Mouse (Mus musculus) cerebellum, adult 2 months (tissue): ENCODE data around the gene Olfr1426. TPM values are rescaled to one million over a fixed set of nuclear protein-coding genes. Genes with fewer than 3 reads are reported as not detected.
"Not testable (repeated sequence)": the region's sequence is repeated elsewhere in the genome, so short reads cannot be mapped to it uniquely, and the experiment has no call there.

Experiments used
- DNase-seq, 2 experiments: peaks; one replicate each; pipeline ENCODE4 v3.0.0; 2021
- H3K27ac ChIP-seq: fragments of 200-500 bp; 2 replicates; pipeline ENCODE4 v1.5.1; 2012; ENCODE audit warnings: low read length, control low read depth, inconsistent platforms; ENCODE audit not compliant: insufficient read depth
- H3K27me3 ChIP-seq: fragments of 200-500 bp; 2 replicates; pipeline ENCODE4 v1.6.1; 2012; ENCODE audit warnings: inconsistent platforms, mild to moderate bottlenecking, low read length, moderate library complexity; ENCODE audit not compliant: control insufficient read depth, insufficient read depth
- H3K4me1 ChIP-seq: fragments of 200-500 bp; 2 replicates; pipeline ENCODE4 v1.6.1; 2011; ENCODE audit warnings: low read length; ENCODE audit not compliant: control insufficient read depth, insufficient read depth
- H3K4me3 ChIP-seq: fragments of 200-500 bp; replicated peaks from 2 replicates; pipeline ENCODE3; 2011; ENCODE audit warnings: mild to moderate bottlenecking, low read depth, low read length, control low read depth; ENCODE audit not compliant: insufficient read depth
- CTCF ChIP-seq: fragments of 200-500 bp; IDR thresholded peaks from 2 replicates; pipeline ENCODE4 v1.5.1; 2011; ENCODE audit warnings: low read depth, mild to moderate bottlenecking, control low read depth, low read length, moderate library complexity, borderline replicate concordance; ENCODE audit not compliant: insufficient read depth
- POLR2A ChIP-seq: fragments of 200-500 bp; IDR thresholded peaks from 2 replicates; pipeline ENCODE4 v1.6.1; 2011; ENCODE audit warnings: low read length, control low read depth, borderline replicate concordance; ENCODE audit not compliant: insufficient read depth
- WGBS: fragments of 180-500 bp; shearing (Covaris S2); methylation state at CpG from one replicate; pipeline ENCODE4 v1.1.7; 2018; 5-methylcytosine and 5-hydroxymethylcytosine counted together
- polyA plus RNA-seq: library from polyadenylated mRNA; depleted of rRNA; stranded (reverse); fragments of >200 nt; gene quantifications from 2 replicates; pipeline ENCODE4 v1.2.3, GENCODE M21; 2012; rRNA removed

The Olfr1426 gene
- polyA plus RNA-seq = not detected in 2 replicates

- no peak for TF ChIP-seq CTCF
- no peak for TF ChIP-seq POLR2A
- H3K4me3 ChIP-seq = no peak within 1 kb of the TSS
Observed at GRCm38 (mm10) chr19:12091913-12092312, at the start of gene Olfr1426. TSS of gene Olfr1426 (minus strand) at chr19:12092013.

GRCm38 (mm10) chr19:12134289-12134688, 42.5 kb upstream of the Olfr1426 start:
- TF ChIP-seq CTCF (no peak), POLR2A (no peak)
- whole genome bisulfite sequencing = 19% methylated on average over 2 of the region's 2 CpGs
- H3K27ac ChIP-seq = no peak overlapping the region
- DNase-seq = peak in 1 of 2 experiments; percentile 10
- no peaks in the 10 kb centered on the region for H3K27me3 ChIP-seq
- H3K4me1 ChIP-seq = no peaks in the 10 kb centered on the region
- no peak overlapping the region for H3K4me3 ChIP-seq

More at GRCm38 (mm10) chr19:12091913-12092312, at the start of gene Olfr1426:
- WGBS = 81% methylated on average over 1 of the region's 1 CpGs
- H3K27me3 ChIP-seq = no peaks in the 10 kb centered on the region
- no peak within 1 kb of the TSS for H3K27ac ChIP-seq
- no peaks in the 10 kb centered on the region for H3K4me1 ChIP-seq
- no peak for DNase-seq

- no peak for DNase-seq
- H3K4me3 ChIP-seq = no peak within 1 kb of the TSS
- no peaks in the 10 kb centered on the region for H3K27me3 ChIP-seq
- 69% methylated on average over 3 of the region's 3 CpGs for WGBS
- no peak within 1 kb of the TSS for H3K27ac ChIP-seq
- TF ChIP-seq POLR2A = no peak
- H3K4me1 ChIP-seq = no peaks in the 10 kb centered on the region
Observed at GRCm38 (mm10) chr19:12123103-12123502, 31.3 kb upstream of the Olfr1426 start, which contains the start of gene Olfr76. TSS of gene Olfr76 (minus strand) at chr19:12123203.

- Histone ChIP-seq H3K27me3 (no peaks in the 10 kb centered on the region), H3K4me3 (no peak overlapping the region), H3K4me1 (no peaks in the 10 kb centered on the region), H3K27ac (no peak overlapping the region)
- TF ChIP-seq CTCF (no peak), POLR2A (no peak)
- DNase-seq = no peak
- 88% methylated on average over 3 of the region's 3 CpGs for WGBS
Observed at GRCm38 (mm10) chr19:12116464-12116863, 24.7 kb upstream of the Olfr1426 start.

GRCm38 (mm10) chr19:12115797-12116196, 24.0 kb upstream of the Olfr1426 start, which contains the start of gene Olfr1428:
TSS of gene Olfr1428 (minus strand) at chr19:12115897.
- Histone ChIP-seq H3K27me3 (no peaks in the 10 kb centered on the region), H3K4me3 (no peak within 1 kb of the TSS), H3K27ac (no peak within 1 kb of the TSS), H3K4me1 (no peaks in the 10 kb centered on the region)
- no peak for DNase-seq
- 69% methylated on average over 1 of the region's 1 CpGs for WGBS
- TF ChIP-seq CTCF = no peak
- TF ChIP-seq POLR2A = no peak

GRCm38 (mm10) chr19:12113807-12114206, 22.0 kb upstream of the Olfr1426 start:
- no peak for TF ChIP-seq CTCF
- TF ChIP-seq POLR2A = no peak
- WGBS = 55% methylated on average over 1 of the region's 1 CpGs
- no peak overlapping the region for H3K4me3 ChIP-seq

GRCm38 (mm10) chr19:12104541-12104940, 12.7 kb upstream of the Olfr1426 start:
- WGBS = 49% methylated on average over 1 of the region's 1 CpGs
- H3K27me3 ChIP-seq = no peaks in the 10 kb centered on the region
- no peak for TF ChIP-seq POLR2A
- no peak for TF ChIP-seq CTCF
- no peaks in the 10 kb centered on the region for H3K4me1 ChIP-seq
- H3K4me3 ChIP-seq = no peak overlapping the region
- no peak overlapping the region for H3K27ac ChIP-seq
- DNase-seq = no peak

More at GRCm38 (mm10) chr19:12113807-12114206, 22.0 kb upstream of the Olfr1426 start:
- no peak for DNase-seq
- H3K27me3 ChIP-seq = no peaks in the 10 kb centered on the region
- no peaks in the 10 kb centered on the region for H3K4me1 ChIP-seq
- no peak overlapping the region for H3K27ac ChIP-seq

GRCm38 (mm10) chr19:12103234-12103633, 11.4 kb upstream of the Olfr1426 start, which contains the start of gene Olfr1427:
TSS of gene Olfr1427 (minus strand) at chr19:12103334.
- 91% methylated on average over 2 of the region's 2 CpGs for WGBS
- Histone ChIP-seq H3K4me1 (no peaks in the 10 kb centered on the region), H3K27ac (no peak within 1 kb of the TSS), H3K4me3 (no peak within 1 kb of the TSS), H3K27me3 (no peaks in the 10 kb centered on the region)
- TF ChIP-seq POLR2A (no peak), CTCF (no peak)
- DNase-seq = no peak

- WGBS = 77% methylated on average over 4 of the region's 4 CpGs
- not testable (repeated sequence) for H3K4me3 ChIP-seq, DNase-seq, H3K27ac ChIP-seq, H3K4me1 ChIP-seq, H3K27me3 ChIP-seq
Observed at GRCm38 (mm10) chr19:12077631-12078030, 14.2 kb downstream of the Olfr1426 start, which contains the start of gene Olfr1425. TSS of gene Olfr1425 (minus strand) at chr19:12077731.

- H3K27ac ChIP-seq, H3K27me3 ChIP-seq, H3K4me3 ChIP-seq, H3K4me1 ChIP-seq, DNase-seq: not testable (repeated sequence)
- 83% methylated on average over 1 of the region's 1 CpGs for WGBS
Observed at GRCm38 (mm10) chr19:12069546-12069945, 22.3 kb downstream of the Olfr1426 start.

GRCm38 (mm10) chr19:12067806-12068205, 24.0 kb downstream of the Olfr1426 start:
- DNase-seq, H3K4me1 ChIP-seq, H3K27ac ChIP-seq, H3K4me3 ChIP-seq, H3K27me3 ChIP-seq: not testable (repeated sequence)
- 52% methylated on average over 1 of the region's 1 CpGs for WGBS

- not testable (repeated sequence) for DNase-seq, H3K27ac ChIP-seq, H3K27me3 ChIP-seq, H3K4me1 ChIP-seq, H3K4me3 ChIP-seq
- WGBS = 95% methylated on average over 1 of the region's 1 CpGs
Observed at GRCm38 (mm10) chr19:12062582-12062981, 29.2 kb downstream of the Olfr1426 start, which contains the start of gene Olfr1424. TSS of gene Olfr1424 (minus strand) at chr19:12062682.
